Mouse (Mus musculus): ENCODE results near the gene Zfp661. TPM values are rescaled to one million over a fixed set of nuclear protein-coding genes. Genes with fewer than 3 reads are reported as not detected.

The Zfp661 gene
- total RNA-seq, 2 experiments from 2014 or later = 1.3 to 1.8 TPM

DNA sequence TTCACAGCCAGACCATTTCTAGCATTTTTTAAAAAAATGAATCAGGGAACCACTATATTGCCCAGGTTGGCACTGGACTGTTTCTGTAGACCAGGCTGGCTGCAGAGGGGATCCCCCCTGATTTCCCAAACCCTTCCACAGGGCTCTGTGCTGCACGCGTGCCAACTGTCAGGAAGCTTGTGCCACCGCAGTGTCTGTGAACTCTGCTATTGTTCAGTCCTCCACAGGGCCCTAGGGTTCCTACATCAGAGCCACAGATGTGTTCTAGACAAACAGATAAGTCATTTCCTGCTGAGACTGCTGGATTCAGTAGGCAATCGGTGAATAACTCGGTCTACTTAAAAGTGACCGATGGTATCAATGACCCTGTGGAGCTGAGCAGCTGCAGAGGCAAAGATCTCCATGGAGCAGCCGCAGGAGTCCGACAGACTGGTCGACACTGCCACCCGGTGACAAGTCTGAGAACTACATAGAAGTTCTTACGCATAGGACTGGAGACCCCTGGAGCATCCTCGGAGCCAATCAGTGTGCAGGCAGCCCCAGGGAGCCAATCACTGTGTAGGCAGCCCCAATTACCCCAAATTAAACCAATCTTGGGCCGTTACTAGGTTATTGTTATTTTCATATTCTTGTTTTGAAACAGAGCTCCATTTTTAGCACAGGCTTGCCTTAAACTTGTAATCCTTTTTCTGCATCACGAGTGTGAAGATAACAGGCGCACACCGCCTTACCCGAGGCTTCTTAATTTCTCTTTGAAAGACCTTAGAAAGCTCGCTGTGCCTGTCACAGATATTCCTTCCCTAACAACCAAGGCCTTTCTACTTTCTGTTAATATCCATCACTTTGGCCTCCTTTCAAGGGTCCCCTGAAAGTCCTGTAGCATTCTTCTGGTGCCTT lies 27.6 kb downstream of the Zfp661 start:
- DNase-seq = peak; percentile 89 to 91
- intact Hi-C loops (cut with DNase I) = loop anchor here (1.0 to 5.0 kb wide), 3 partner anchors 52 to 197 kb away; partner anchors contain the start of gene Adra2b

DNA sequence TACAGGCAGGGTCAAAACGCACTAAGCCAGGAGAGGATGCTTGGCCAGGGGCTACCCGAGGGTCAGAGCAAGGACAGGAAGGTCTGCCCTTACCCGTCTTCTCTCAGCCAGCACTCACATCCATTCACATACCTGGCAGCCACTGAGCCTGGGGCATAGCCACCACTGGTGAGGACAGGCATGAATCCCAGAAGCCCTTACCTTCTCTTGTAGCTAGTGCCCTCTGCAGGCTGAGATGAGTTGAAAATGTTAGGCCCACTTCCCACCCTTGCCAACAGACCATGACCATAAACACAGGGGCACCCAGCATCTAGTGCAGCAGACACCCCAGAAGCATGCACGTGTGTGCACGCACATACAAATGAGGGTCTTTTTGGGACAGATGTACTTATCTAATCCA lies 35.8 kb downstream of the Zfp661 start:
- peak; percentile 6 to 12 for DNase-seq
- intact Hi-C loops (cut with DNase I) = no loop called here

DNA sequence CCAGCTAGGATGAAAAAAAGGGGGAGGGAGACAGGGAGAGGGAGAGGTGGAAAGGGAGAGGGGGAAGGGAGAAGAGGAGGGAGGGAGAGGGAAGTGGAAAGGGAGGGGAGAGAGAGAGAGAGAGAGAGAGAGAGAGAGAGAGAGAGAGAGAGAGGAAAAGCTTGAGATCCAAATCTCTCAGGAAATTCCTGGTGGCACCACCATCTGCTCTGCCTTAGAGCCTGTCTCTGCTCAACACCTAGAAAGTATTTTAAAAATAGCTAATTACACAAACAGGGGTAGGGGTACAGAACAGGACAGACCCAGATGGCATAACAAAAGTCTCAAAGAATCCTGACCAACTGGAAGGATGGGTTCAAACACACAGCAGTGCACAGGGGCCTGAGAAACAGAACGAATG lies 36.4 kb downstream of the Zfp661 start:
- DNase-seq = no peak
- intact Hi-C loops (cut with DNase I) = no loop called here

DNA sequence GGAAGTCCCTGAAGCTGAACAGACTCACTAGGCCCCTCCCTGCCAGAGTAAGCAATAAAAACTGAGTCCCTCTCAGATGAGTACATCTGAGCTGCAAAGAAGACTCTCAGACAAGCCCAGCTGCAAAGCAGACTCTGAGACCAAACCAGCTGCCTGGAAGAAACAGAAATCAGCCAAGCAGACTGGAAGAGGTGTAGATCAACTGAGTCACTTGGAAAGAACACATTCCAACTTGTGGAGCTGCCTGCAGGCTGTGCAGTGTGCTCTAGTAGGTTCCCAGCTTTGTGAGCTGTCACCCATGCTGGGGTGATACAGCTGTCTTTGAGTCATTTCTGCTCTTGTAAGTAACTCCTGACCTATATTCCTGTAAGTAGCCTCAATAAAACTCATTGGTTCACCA lies 37.2 kb downstream of the Zfp661 start:
- intact Hi-C loops (cut with DNase I) = no loop called here
- DNase-seq = no peak

DNA sequence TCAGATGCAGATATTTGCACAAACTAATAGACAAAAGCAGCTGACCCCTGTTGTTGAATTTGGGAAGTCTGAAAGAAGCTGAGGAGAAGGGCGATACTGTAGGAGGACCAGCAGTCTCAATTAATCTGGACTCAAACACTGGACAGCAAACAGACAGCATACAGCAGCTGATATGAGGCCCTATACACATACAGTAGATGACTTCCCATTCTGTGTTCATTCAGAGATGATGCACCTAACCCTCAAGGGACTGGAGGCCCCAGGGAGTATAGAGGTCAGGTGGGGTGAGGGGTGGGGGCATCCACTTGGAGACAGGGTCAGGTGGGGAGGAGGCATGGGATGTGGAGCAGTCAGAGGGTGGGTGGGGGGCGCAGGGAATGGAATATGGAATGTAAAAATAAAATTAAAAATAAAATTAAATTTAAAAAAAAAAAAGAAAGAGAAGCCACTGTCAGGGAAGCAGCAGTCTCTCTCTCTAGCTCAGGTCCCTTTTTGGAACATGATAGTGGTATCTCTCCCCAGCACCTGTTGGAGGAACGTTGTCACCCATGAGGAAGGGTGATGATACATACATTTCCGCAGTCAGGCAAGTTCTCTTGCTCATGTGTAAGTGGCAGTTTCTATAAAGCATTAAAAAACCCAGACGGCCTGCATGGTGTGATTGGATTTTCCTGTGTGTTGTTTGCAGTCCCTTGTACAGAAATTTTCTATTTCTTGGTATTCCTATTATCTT lies 38.4 kb downstream of the Zfp661 start:
- intact Hi-C loops (cut with DNase I) = no loop called here
- DNase-seq = no peak

DNA sequence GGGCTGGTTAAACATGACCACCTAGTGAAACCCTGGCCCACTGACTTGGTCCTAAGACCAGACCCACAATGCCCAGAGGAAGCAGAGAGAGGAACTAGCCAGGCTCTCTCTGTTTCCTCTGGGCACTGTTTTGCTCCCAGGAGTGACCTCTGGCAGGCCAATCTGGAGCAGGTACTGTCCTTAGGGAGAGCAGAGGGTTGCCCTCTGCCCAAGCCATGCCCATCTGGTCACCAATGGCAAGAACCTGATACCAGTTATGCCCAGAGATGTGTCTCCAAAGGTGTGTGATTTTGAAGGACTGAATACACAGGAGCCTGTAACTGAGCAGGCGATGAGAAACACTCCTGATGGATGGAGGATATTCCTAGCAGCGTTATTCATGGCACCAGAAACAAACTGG lies 45.2 kb downstream of the Zfp661 start:
- intact Hi-C loops (cut with DNase I) = no loop called here
- no peak for DNase-seq

DNA sequence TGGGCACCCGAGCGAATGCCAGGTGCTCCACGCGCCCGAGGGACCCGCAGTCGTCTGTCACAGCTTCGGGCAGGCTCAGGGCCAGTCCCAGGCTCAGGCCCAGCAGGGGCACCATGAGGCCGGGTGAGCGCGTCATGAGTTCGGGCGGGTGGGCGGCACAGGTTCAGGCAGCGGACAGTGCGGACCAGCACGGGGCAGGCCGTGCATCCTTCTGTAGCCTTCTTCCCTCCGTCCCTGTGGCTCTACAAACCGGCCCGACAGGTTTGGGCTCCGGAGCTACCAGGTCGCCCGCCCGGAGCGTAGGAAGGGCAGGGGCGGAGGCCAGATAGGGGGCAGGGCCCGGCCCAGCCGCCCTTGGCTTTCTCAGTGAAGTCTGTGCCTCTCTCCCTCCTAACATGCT lies 45.7 kb downstream of the Zfp661 start, which contains the start of gene Prom2:
Gene Prom2, minus strand, starts transcription at position 283 of the 400 bp plus-strand sequence.
- no peak for DNase-seq
- intact Hi-C loops (cut with DNase I) = no loop called here

DNA sequence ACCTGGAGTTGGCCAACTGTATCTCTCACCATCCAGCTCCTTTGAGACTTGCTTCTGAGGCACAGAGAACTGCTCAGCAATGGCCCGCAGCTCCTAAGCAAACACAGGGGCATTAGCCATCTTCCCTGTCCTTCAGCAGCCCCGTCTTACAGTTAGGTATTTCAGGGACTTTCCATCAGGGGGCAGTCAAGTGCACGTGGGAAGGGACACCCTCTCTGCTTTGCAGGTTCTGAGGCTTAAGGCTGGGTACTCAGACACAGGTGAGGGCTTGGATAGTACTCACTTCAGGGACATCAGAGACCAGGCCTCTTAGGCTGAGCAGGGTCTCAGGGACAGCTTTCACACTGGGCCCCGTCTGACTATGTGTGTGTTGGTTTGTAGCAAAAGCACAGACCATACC lies 47.4 kb downstream of the Zfp661 start:
- intact Hi-C loops (cut with DNase I) = no loop called here
- peak in 1 of 2 experiments; percentile 16 for DNase-seq

DNA sequence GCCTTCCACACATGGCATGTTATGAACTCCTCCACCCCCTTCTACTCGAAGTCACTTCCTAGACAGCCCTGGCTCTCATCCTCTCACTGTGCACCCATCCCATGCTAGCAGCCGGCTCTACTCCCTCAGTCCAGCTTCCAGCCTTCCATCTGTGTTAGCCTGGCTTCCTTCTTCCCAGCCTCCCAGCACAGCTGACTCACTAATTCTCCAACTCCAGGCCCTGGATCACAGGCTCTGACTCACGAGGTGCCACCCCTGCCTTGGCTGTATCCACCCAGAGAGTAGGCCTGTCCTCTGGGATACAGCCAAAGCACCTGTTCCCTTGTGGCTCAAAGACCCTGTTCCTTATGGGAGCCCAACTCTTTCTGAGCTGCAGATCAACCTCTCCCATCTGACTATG lies 49.3 kb downstream of the Zfp661 start:
- DNase-seq = no peak
- intact Hi-C loops (cut with DNase I) = no loop called here

DNA sequence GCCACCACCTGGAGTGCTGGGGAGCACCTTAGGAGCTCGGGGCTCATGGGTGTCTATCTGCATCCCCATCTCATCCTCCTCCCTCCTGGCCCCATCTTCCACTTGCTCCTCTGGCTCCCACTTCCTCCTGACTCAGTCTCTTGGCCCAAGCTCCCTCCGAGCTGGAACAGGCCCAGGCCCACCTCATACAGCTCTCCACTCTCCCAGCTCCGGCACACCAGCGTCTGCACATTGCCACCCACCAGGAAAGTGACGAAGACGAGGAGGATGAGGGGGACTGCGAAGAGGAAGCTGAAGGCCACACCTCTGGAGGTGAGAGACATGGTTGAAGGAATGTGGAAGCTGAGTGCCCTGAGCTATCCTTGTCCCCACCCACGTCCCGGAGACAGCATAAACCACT lies 51.5 kb downstream of the Zfp661 start:
- intact Hi-C loops (cut with DNase I) = no loop called here
- DNase-seq = no peak

DNA sequence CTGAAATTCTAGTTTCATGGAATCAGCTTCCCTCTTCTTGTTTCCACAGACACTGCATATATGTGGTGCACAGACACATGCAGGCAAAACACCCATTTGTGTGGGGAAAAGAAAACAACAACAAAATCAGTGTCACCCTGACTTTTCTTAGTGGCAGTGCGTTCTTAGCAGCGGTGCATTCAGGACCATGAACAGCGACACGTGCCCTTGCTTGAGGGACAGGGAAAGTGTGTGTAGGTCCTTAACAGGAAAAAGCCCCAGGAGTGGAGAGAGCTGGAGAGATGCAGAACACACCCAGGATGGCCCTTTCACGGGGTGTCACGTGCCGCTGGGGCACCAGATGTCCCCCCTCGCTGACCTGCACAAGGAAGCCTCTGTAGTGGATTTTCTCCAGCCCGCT lies 54.5 kb downstream of the Zfp661 start:
- DNase-seq = peak; percentile 22 to 61
- intact Hi-C loops (cut with DNase I) = no loop called here

DNA sequence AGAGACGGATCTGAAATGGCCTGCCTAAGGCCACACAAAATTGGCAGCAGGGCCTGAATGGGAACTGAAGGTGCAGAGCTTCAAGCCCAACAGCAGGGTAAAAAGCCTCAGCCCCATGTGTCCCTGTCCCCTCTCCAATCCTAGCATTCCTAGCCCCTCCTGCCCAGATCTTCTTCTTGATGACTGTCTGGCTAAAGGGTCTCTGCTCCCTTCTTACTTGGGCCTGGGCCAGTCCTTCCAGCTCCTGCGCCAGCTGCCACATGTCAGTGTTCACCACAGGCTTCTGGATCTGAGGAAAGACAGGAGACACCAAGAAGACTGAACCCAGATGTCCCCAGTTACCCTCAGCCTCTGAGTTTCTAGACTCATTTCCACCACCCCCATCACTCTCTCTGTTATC lies 55.3 kb downstream of the Zfp661 start:
- intact Hi-C loops (cut with DNase I) = no loop called here

DNA sequence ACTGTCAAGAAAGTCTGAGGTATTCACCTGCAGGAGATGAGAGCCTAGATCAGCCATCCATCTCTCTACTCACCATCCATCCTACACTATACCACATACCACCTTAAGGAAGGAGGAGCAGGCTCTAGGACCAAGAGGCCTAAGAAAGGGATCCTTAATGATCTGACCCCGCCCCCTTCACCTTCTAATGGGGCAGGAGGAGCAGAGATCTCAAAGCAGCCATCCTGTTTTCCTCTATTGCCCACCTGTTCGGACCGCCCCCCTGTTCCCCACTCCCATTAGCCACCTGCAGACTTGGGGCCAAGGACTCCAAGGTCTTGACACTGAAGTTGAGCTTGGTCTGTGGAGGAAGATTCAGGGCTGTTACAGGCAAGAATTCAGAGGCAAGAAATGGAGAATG lies 56.5 kb downstream of the Zfp661 start:
- intact Hi-C loops (cut with DNase I) = no loop called here
- DNase-seq = no peak

More for the DNA sequence above, 55.3 kb downstream of the Zfp661 start:
- DNase-seq = no peak

DNA sequence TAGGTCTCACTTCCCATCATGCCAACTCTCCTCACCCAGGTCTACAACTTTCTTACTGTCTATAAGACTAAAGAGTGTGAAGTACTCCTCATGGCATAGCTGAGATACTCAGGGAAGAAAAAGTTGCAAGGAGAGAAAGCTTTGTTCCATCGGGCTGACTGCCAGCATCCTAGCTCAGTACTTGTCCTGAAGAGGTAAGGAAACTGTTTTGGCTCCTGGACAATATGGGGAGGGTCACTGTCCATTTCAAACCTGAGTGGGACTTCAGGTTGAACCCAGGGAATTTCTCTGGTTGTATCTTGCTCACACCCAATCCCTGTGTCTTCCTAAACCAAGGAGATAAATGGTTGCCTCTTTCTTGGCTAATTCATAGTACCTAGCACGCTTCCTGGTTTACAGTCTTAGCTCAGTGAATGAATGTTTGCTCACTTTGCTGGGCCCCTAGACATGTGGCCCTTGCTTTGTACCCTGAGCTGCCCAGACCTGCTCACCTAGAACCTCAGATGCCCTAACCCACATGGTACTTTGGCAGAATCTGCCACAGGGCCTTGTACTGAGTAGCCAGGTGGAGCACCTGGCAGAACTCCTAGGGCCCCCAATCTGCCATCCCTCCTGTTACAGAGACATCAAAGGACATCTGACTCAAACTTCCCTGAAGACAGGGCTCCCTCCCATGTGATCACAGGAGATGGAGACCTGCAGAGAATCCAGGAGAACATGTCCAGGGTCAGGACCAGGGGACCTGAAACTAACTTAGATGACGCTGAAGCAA lies 61.7 kb downstream of the Zfp661 start:
- intact Hi-C loops (cut with DNase I) = no loop called here
- no peak for DNase-seq

Other genes with a start within 250 kb of the Zfp661 start
- not detected for gene Astl, start 248.5 kb downstream of the Zfp661 start, total RNA-seq (2021)
- 1 to 10 TPM in 1 of 2 experiments, under 1 TPM in 1; 0.84 to 1.1 TPM for gene Adra2b, start 223.9 kb downstream of the Zfp661 start, total RNA-seq (2021)
- not detected for gene Gpat2, start 161.9 kb downstream of the Zfp661 start, total RNA-seq (2021)
- 10 to 100 TPM; 25.2 to 25.3 TPM for gene Fahd2a, start 142.5 kb downstream of the Zfp661 start, total RNA-seq (2021)
- gene Kcnip3, start 65.0 kb downstream of the Zfp661 start, total RNA-seq (2021) = 1 to 10 TPM; 1.2 to 1.8 TPM
- under 1 TPM in 1 of 2 experiments, not detected in 1; 0.17 TPM for gene Prom2, start 45.6 kb downstream of the Zfp661 start, total RNA-seq (2021)
- gene Mrps5, start 128 bp upstream of the Zfp661 start, total RNA-seq (2021) = 100 to 1,000 TPM in 1 of 2 experiments, 10 to 100 TPM in 1; 97.3 to 122 TPM
- 1 to 10 TPM; 1.4 to 2.1 TPM for gene Mal, start 69.6 kb upstream of the Zfp661 start, total RNA-seq (2021)
- gene Mall, start 142.8 kb upstream of the Zfp661 start, total RNA-seq (2021) = 10 to 100 TPM; 14.5 to 15.9 TPM
- 10 to 100 TPM; 10.9 to 12.3 TPM for gene Nphp1, start 201.8 kb upstream of the Zfp661 start, total RNA-seq (2021)
- 10 to 100 TPM; 34.9 to 36.5 TPM for gene Mtln, start 205.4 kb upstream of the Zfp661 start, total RNA-seq (2021)
- gene Bub1, start 244.8 kb upstream of the Zfp661 start, total RNA-seq (2021) = 1 to 10 TPM; 5.6 to 6.0 TPM

Data from heart, postnatal 10 days (tissue).